8 mouse cellular contexts compared by ENCODE assay signal in genomic region chr17:69475423-69475822, GRCm38 (mm10). TPM values are rescaled to one million over a fixed set of nuclear protein-coding genes. Genes with fewer than 3 reads are reported as not detected.
DNase-seq lines count a peak whose midpoint lies in the region; ATAC-seq and TF ChIP-seq lines count a peak whose summit lies in the region.

No protein-coding gene starts in this region.

- no peaks in the 10 kb centered on the region for H3K36me3 ChIP-seq in embryonic facial prominence, embryonic 11.5 days (replicated peaks; ENCODE audit: control insufficient read depth, insufficient read depth, low read depth, low read length)
- H3K36me3 ChIP-seq in heart, adult 2 months (ENCODE audit: control insufficient read depth, insufficient read depth, low read length): no peaks in the 10 kb centered on the region
- H3K36me3 ChIP-seq in liver, adult 2 months (ENCODE audit: control insufficient read depth, insufficient read depth, low read length): no peaks in the 10 kb centered on the region
- no peaks in the 10 kb centered on the region for H3K36me3 ChIP-seq in midbrain, postnatal 0 days (ENCODE audit: insufficient read depth, low read length)

- ATAC-seq in embryonic facial prominence, embryonic 11.5 days (replicated peaks; ENCODE audit: insufficient number of reproducible peaks, low FRiP score, low TSS enrichment, low read depth): peak; percentile 90
- ATAC-seq in midbrain, postnatal 0 days (ENCODE audit: low FRiP score): peak; percentile 80

- no peaks in the 10 kb centered on the region for H3K27me3 ChIP-seq in embryonic facial prominence, embryonic 11.5 days (ENCODE audit: control insufficient read depth, insufficient read depth, low read length)
- no peaks in the 10 kb centered on the region for H3K27me3 ChIP-seq in heart, adult 2 months (ENCODE audit: control insufficient read depth, insufficient read depth, low read length)
- H3K27me3 ChIP-seq in liver, adult 2 months (ENCODE audit: control insufficient read depth, insufficient read depth, low read length): no peaks in the 10 kb centered on the region
- H3K27me3 ChIP-seq in midbrain, postnatal 0 days (ENCODE audit: insufficient read depth, low read length): no peaks in the 10 kb centered on the region; the same call in 1 of the 2 replicates

- intact Hi-C loops in heart, adult 2 months (cut with DNase I): no loop called here

- no peak overlapping the region for H3K27ac ChIP-seq in embryonic facial prominence, embryonic 11.5 days (replicated peaks; ENCODE audit: low read depth, low read length)
- no peak overlapping the region for H3K27ac ChIP-seq in heart, adult 2 months
- no peak overlapping the region for H3K27ac ChIP-seq in liver, adult 2 months (replicated peaks; ENCODE audit: insufficient read depth, low read depth, low read length)
- no peak overlapping the region for H3K27ac ChIP-seq in midbrain, postnatal 0 days (ENCODE audit: low read depth, low read length)

- no peaks in the 10 kb centered on the region for H3K9me3 ChIP-seq in embryonic facial prominence, embryonic 11.5 days (replicated peaks; ENCODE audit: control insufficient read depth, low read length)
- no peaks in the 10 kb centered on the region for H3K9me3 ChIP-seq in midbrain, postnatal 0 days (ENCODE audit: low read length)

- peak overlapping the region; percentile 81 for H3K4me2 ChIP-seq in embryonic facial prominence, embryonic 11.5 days (ENCODE audit: low read depth, low read length)
- H3K4me2 ChIP-seq in midbrain, postnatal 0 days (ENCODE audit: low read depth, low read length, poor library complexity, severe bottlenecking): peak overlapping the region; percentile 70

- WGBS in embryonic facial prominence, embryonic 11.5 days: under 1% methylated on average over 20 of the region's 20 CpGs
- WGBS in heart, adult 2 months: 1% methylated on average over 20 of the region's 20 CpGs
- WGBS in liver, adult 2 months: under 1% methylated on average over 20 of the region's 20 CpGs
- 1% methylated on average over 20 of the region's 20 CpGs for WGBS in midbrain, postnatal 0 days

- H3K4me3 ChIP-seq in embryonic facial prominence, embryonic 11.5 days (ENCODE audit: low read depth, low read length): peak overlapping the region; percentile 32
- H3K4me3 ChIP-seq in heart, adult 2 months: peak overlapping the region; percentile 43
- H3K4me3 ChIP-seq in liver, adult 2 months (ENCODE audit: insufficient read depth, low read depth, low read length): peak overlapping the region; percentile 47
- peak overlapping the region; percentile 39 for H3K4me3 ChIP-seq in midbrain, postnatal 0 days (ENCODE audit: low read depth, low read length)

- TF ChIP-seq EP300 in heart, adult 2 months (IDR thresholded peaks at IDR 0.05; ENCODE audit: insufficient read depth, low read depth, low read length): no peak

- TF ChIP-seq CTCF in heart, adult 2 months (IDR thresholded peaks at IDR 0.05): peak; percentile 92
- TF ChIP-seq CTCF in liver, adult 2 months (IDR thresholded peaks at IDR 0.05; ENCODE audit: low read depth, low read length): peak; percentile 83
- TF ChIP-seq CTCF in midbrain, postnatal 0 days (IDR thresholded peaks at IDR 0.05): peak; percentile 83

- TF ChIP-seq POLR2A in heart, adult 2 months (IDR thresholded peaks at IDR 0.05; ENCODE audit: insufficient read depth, low read depth, low read length): no peak
- no peak for TF ChIP-seq POLR2A in liver, adult 2 months (IDR thresholded peaks at IDR 0.05; ENCODE audit: extremely low read depth, insufficient read depth, low read length)

- no peaks in the 10 kb centered on the region for H3K79me2 ChIP-seq in heart, adult 2 months (replicated peaks; ENCODE audit: control insufficient read depth, insufficient read depth, low read length)
- no peaks in the 10 kb centered on the region for H3K79me2 ChIP-seq in liver, adult 2 months (ENCODE audit: control insufficient read depth, insufficient read depth, low read length)

- H3K9ac ChIP-seq in embryonic facial prominence, embryonic 11.5 days (replicated peaks; ENCODE audit: low read length): peak overlapping the region; percentile 62
- peak overlapping the region; percentile 57 for H3K9ac ChIP-seq in heart, adult 2 months (ENCODE audit: low read depth, low read length)
- no peak overlapping the region for H3K9ac ChIP-seq in liver, adult 2 months (ENCODE audit: low read depth, low read length)
- peak overlapping the region; percentile 56 for H3K9ac ChIP-seq in midbrain, postnatal 0 days (replicated peaks; ENCODE audit: low read length, poor library complexity, severe bottlenecking)

- peak; percentile 1 for DNase-seq in spleen, adult 12 weeks (ENCODE audit: low spot score)
- DNase-seq in spleen, postnatal 36 days (ENCODE audit: low spot score in 2 of 2): no peak
- DNase-seq in embryonic facial prominence, embryonic 11.5 days (ENCODE audit: low spot score): peak; percentile 84
- DNase-seq in heart, adult 2 months: peak; percentile 44 to 71
- DNase-seq in kidney, adult 18-20 months: peak; percentile 55
- peak; percentile 3 for DNase-seq in liver, adult 2 months (ENCODE audit: extremely low read depth, low read depth, low spot score)
- peak; percentile 42 for DNase-seq in midbrain, postnatal 0 days (ENCODE audit: low spot score)
- peak; percentile 18 to 76 for DNase-seq in spleen, postnatal 4 days (ENCODE audit: low spot score in 2 of 2)

- H3K4me1 ChIP-seq in embryonic facial prominence, embryonic 11.5 days (ENCODE audit: control insufficient read depth, insufficient read depth, low read length): no peaks in the 10 kb centered on the region
- H3K4me1 ChIP-seq in heart, adult 2 months (ENCODE audit: control insufficient read depth, insufficient read depth, low read length): no peaks in the 10 kb centered on the region
- H3K4me1 ChIP-seq in liver, adult 2 months (ENCODE audit: control insufficient read depth, insufficient read depth, low read length): no peaks in the 10 kb centered on the region
- H3K4me1 ChIP-seq in midbrain, postnatal 0 days (ENCODE audit: insufficient read depth, low read length): no peaks in the 10 kb centered on the region

RNA-seq across cellular contexts. Expression of gene Akain1, which starts 36.3 kb away (rescaled TPM):
- 0.15 and 0.17 TPM in 2 replicates for polyA plus RNA-seq in embryonic facial prominence, embryonic 11.5 days (2014; fragmentation: Nextera tagmentation; extraction: Ambion mirVana)
- not detected for total RNA-seq in heart, adult 2 months (2021)
- polyA plus RNA-seq in heart, adult 2 months (2012; rRNA removed): 0.12 and 0.18 TPM in 2 replicates
- total RNA-seq in liver, adult 2 months (2014; rRNA removed): under 0.01 TPM in 1 of 2 replicates, not detected in the other
- polyA plus RNA-seq in liver, adult 2 months (2012; rRNA removed): not detected in 2 replicates
- 0.28 and 0.55 TPM in 2 replicates for total RNA-seq in midbrain, postnatal 0 days (2014; rRNA removed)
- 0.53 TPM in 2 replicates for polyA plus RNA-seq in midbrain, postnatal 0 days (2015; fragmentation: Nextera tagmentation; extraction: Ambion mirVana)

Comparison
In these comparisons a context has a peak if more than half of its experiments do, and no peak if none do; other contexts are left out.
1. DNase-seq: peak in spleen, adult 12 weeks (single experiment), embryonic facial prominence, embryonic 11.5 days (single experiment), heart, adult 2 months (2 of 2), kidney, adult 18-20 months (single experiment), liver, adult 2 months (single experiment), midbrain, postnatal 0 days (single experiment) and spleen, postnatal 4 days (2 of 2); none in spleen, postnatal 36 days (0 of 2).
2. Peak in every context shown above with its lines, with median percentiles within 50 percentile points of each other: H3K4me3 ChIP-seq and CTCF ChIP-seq.